Mouse (Mus musculus) G1E-ER4 (cell line): ENCODE measurements around the gene Ndel1. TPM values are rescaled to one million over a fixed set of nuclear protein-coding genes. Genes with fewer than 3 reads are reported as not detected.

Experiments used
- GATA1 ChIP-seq: IDR thresholded peaks from one replicate; pipeline ENCODE4 v1.8.0; 2012; ENCODE audit warnings: low read length, inconsistent platforms
- polyA plus RNA-seq: library from polyadenylated mRNA; stranded (reverse); fragments of >175 nt; gene quantifications from 2 replicates; pipeline ENCODE4 v1.2.3, GENCODE M21; 2012

Ndel1 gene
- 29.4 and 40.1 TPM in 2 replicates for polyA plus RNA-seq

- no peak for TF ChIP-seq GATA1
Measured at GRCm38 (mm10) chr11:68871748-68872147, at the start of gene Ndel1. TSS of gene Ndel1 (minus strand) at chr11:68871858.

- TF ChIP-seq GATA1, result no peak
Measured at GRCm38 (mm10) chr11:68914566-68914965, 42.9 kb upstream of the Ndel1 start.

GRCm38 (mm10) chr11:68911531-68912177 is 40.0 kb upstream of the Ndel1 start:
- no peak for TF ChIP-seq GATA1

GRCm38 (mm10) chr11:68908846-68909503 is 37.3 kb upstream of the Ndel1 start:
- no peak for TF ChIP-seq GATA1

- no peak for TF ChIP-seq GATA1
Measured at GRCm38 (mm10) chr11:68907251-68907650, 35.6 kb upstream of the Ndel1 start.

- no peak for TF ChIP-seq GATA1
Measured at GRCm38 (mm10) chr11:68906461-68906790, 34.8 kb upstream of the Ndel1 start.

GRCm38 (mm10) chr11:68905665-68906460 is 34.2 kb upstream of the Ndel1 start:
- no peak for TF ChIP-seq GATA1

GRCm38 (mm10) chr11:68905138-68905531 is 33.5 kb upstream of the Ndel1 start:
- TF ChIP-seq GATA1, result no peak

GRCm38 (mm10) chr11:68904375-68905137 is 32.9 kb upstream of the Ndel1 start:
- TF ChIP-seq GATA1, result no peak

- TF ChIP-seq GATA1, result no peak
Measured at GRCm38 (mm10) chr11:68903775-68904174, 32.1 kb upstream of the Ndel1 start.

- no peak for TF ChIP-seq GATA1
Measured at GRCm38 (mm10) chr11:68902823-68903222, 31.2 kb upstream of the Ndel1 start.

GRCm38 (mm10) chr11:68902367-68902766 is 30.7 kb upstream of the Ndel1 start:
- TF ChIP-seq GATA1, result no peak

GRCm38 (mm10) chr11:68902047-68902364 is 30.3 kb upstream of the Ndel1 start:
- no peak for TF ChIP-seq GATA1

- TF ChIP-seq GATA1, result no peak
Measured at GRCm38 (mm10) chr11:68901351-68902046, 29.8 kb upstream of the Ndel1 start, which contains the start of gene Rpl26. TSS of gene Rpl26 (plus strand) at chr11:68901583.
